Mouse (Mus musculus) embryonic facial prominence, embryonic 14.5 days (tissue): ENCODE results near the gene Tex45. TPM values are rescaled to one million over a fixed set of nuclear protein-coding genes. Genes with fewer than 3 reads are reported as not detected.

ENCODE experiments used
- ATAC-seq: fragments of 200-750 bp; cut with Nextera tagmentation; 2 replicates; pipeline ENCODE4 v1.8.0; 2017; ENCODE audit warnings: low read depth, moderate number of reproducible peaks, moderate TSS enrichment
- DNase-seq: peaks from one replicate; pipeline ENCODE4 v3.0.0-alpha.2; 2015; ENCODE audit warnings: low spot score
- H3K27ac ChIP-seq: fragments of 300-500 bp; sonication (generic); replicated peaks from 2 replicates; pipeline ENCODE4 v1.5.1; 2014; ENCODE audit warnings: low read depth, mild to moderate bottlenecking, low read length, moderate library complexity
- H3K27me3 ChIP-seq: fragments of 300-500 bp; sonication (generic); replicated peaks from 2 replicates; pipeline ENCODE4 v1.6.1; 2014; ENCODE audit warnings: low read length; ENCODE audit not compliant: control insufficient read depth, insufficient read depth
- H3K36me3 ChIP-seq: fragments of 300-500 bp; sonication (generic); 2 replicates; pipeline ENCODE4 v1.6.1; 2014; ENCODE audit warnings: low read length, mixed read lengths; ENCODE audit not compliant: control insufficient read depth, insufficient read depth
- H3K4me1 ChIP-seq: fragments of 300-500 bp; sonication (generic); 2 replicates; pipeline ENCODE4 v1.6.1; 2014; ENCODE audit warnings: antibody characterized with exemption, low read length; ENCODE audit not compliant: control insufficient read depth, insufficient read depth
- H3K4me2 ChIP-seq: fragments of 300-500 bp; sonication (generic); 2 replicates; pipeline ENCODE4 v1.6.1; 2014; ENCODE audit warnings: low read depth, mild to moderate bottlenecking, low read length, moderate library complexity, mixed read lengths
- H3K4me3 ChIP-seq: fragments of 300-500 bp; sonication (generic); 2 replicates; pipeline ENCODE4 v1.5.1; 2014; ENCODE audit warnings: low read depth, mild to moderate bottlenecking, low read length
- H3K9ac ChIP-seq: fragments of 300-500 bp; sonication (generic); 2 replicates; pipeline ENCODE4 v1.6.1; 2014; ENCODE audit warnings: low read depth, mild to moderate bottlenecking, low read length, moderate library complexity, mixed read lengths
- H3K9me3 ChIP-seq: fragments of 300-500 bp; sonication (generic); 2 replicates; pipeline ENCODE4 v1.6.1; 2016; ENCODE audit warnings: low read length; ENCODE audit not compliant: control insufficient read depth
- WGBS: fragments of 180-500 bp; shearing (Covaris S2); extraction: QIAGEN DNeasy Blood & Tissue Kit; methylation state at CpG from one replicate; pipeline ENCODE4 v1.1.7; 2014; 5-methylcytosine and 5-hydroxymethylcytosine counted together
- polyA plus RNA-seq: library from polyadenylated mRNA; unstranded; fragments of >200 nt; fragmentation: Nextera tagmentation; extraction: Ambion mirVana; gene quantifications from 2 replicates; pipeline ENCODE4 v1.2.1, GENCODE M21; 2014

Tex45 gene
- polyA plus RNA-seq, 1 experiment from 2014 or later, result 0.18 TPM

DNA sequence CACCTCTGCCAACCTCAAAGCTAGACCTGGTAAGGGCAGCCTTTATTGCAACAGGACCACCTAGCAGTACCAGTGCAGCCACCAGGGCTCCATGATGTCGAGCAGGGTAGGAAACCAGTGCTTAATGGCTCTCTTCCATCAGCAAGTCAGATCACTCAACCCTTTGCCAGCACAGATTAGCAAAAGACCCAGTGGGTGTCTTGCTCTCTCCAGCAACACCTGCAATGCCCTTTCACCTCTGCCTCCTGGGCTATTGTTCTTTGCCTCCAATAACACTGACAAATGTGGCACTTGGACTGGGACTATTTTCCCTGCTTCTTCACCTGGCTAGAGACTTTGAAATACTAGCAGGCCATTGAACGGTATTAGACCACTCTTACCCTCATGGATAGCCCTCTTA, 21.4 kb upstream of the Tex45 start:
- WGBS, result 85% methylated on average over 2 of the region's 2 CpGs
- Histone ChIP-seq H3K36me3 (peaks cover 76% of the 10 kb centered on the region), H3K9me3 (no peaks in the 10 kb centered on the region), H3K4me1 (no peaks in the 10 kb centered on the region), H3K27me3 (no peaks in the 10 kb centered on the region), H3K4me2 (no peak overlapping the region), H3K4me3 (no peak overlapping the region), H3K9ac (no peak overlapping the region), H3K27ac (no peak overlapping the region)
- ATAC-seq, result no peak
- DNase-seq, result no peak

DNA sequence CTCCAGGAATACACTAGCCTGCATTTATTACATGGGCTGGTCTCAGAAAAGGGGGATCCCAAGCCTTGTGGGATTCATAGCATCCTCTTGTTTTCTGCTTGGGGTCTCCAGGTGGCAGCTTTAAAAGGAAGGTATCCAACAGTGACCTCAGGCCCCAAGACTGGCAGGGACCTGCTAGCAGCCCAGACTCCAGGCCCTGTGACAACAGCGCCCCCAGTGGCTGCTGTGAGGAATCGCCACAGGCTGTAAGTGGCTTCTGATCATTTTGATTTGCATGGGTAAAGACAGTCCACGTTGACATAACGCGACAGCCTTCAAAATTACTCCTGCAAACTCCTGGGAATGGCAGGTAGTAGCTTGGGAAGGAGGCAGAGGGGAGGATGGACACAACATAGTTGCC, 20.0 kb upstream of the Tex45 start:
- Histone ChIP-seq H3K4me2 (no peak overlapping the region), H3K27ac (no peak overlapping the region), H3K9ac (no peak overlapping the region), H3K4me1 (no peaks in the 10 kb centered on the region), H3K27me3 (no peaks in the 10 kb centered on the region), H3K9me3 (no peaks in the 10 kb centered on the region), H3K36me3 (peaks cover 85% of the 10 kb centered on the region), H3K4me3 (no peak overlapping the region)
- DNase-seq, result peak; percentile 54
- 32% methylated on average over 5 of the region's 5 CpGs for WGBS
- ATAC-seq, result no peak

GRCm38 (mm10) chr8:3451992-3452391, 18.7 kb upstream of the Tex45 start:
- Histone ChIP-seq H3K4me2 (no peak overlapping the region), H3K4me1 (no peaks in the 10 kb centered on the region), H3K27me3 (no peaks in the 10 kb centered on the region), H3K27ac (no peak overlapping the region), H3K9ac (no peak overlapping the region), H3K4me3 (no peak overlapping the region), H3K9me3 (no peaks in the 10 kb centered on the region), H3K36me3 (peaks cover 91% of the 10 kb centered on the region)
- ATAC-seq, result no peak
- no peak for DNase-seq
- 96% methylated on average over 25 of the region's 25 CpGs for WGBS

DNA sequence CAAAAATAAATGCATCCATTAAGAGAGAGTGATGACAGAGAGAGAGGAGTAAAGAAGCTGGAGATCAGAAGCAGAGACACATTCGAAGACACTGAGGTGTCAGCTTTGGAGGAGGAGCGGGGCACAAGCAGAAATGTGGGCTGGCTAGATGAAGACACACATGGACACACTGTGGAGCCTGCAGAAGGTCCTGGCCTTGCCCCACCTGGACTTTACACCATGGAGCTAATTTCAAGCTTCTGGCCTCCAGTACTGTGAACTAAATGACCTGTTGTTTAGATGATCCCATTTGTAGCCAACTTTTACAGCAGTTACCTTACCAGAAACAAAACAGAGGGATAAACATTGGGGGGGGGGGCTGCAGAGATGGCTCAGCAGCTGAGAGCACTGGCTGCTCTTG, 7.4 kb upstream of the Tex45 start:
- WGBS, result 85% methylated on average over 2 of the region's 2 CpGs
- ATAC-seq (no peak), DNase-seq (no peak)
- Histone ChIP-seq H3K4me2 (no peak overlapping the region), H3K4me1 (peaks cover 7% of the 10 kb centered on the region; the same call in 1 of the 2 replicates), H3K27me3 (no peaks in the 10 kb centered on the region), H3K9me3 (no peaks in the 10 kb centered on the region), H3K9ac (no peak overlapping the region), H3K27ac (no peak overlapping the region), H3K4me3 (no peak overlapping the region), H3K36me3 (peaks cover 10% of the 10 kb centered on the region)

GRCm38 (mm10) chr8:3464309-3464708, 6.4 kb upstream of the Tex45 start:
- no peak overlapping the region for H3K27ac ChIP-seq
- no peaks in the 10 kb centered on the region; the same call in 1 of the 2 replicates for H3K36me3 ChIP-seq
- no peak overlapping the region for H3K9ac ChIP-seq
- no peak overlapping the region for H3K4me2 ChIP-seq
- peak; percentile 54 for ATAC-seq
- no peak overlapping the region for H3K4me3 ChIP-seq
- no peaks in the 10 kb centered on the region for H3K9me3 ChIP-seq
- DNase-seq, result peak; percentile 81
- no peaks in the 10 kb centered on the region for H3K27me3 ChIP-seq
- H3K4me1 ChIP-seq, result peaks cover 7% of the 10 kb centered on the region; the same call in 1 of the 2 replicates
- 33% methylated on average over 5 of the region's 5 CpGs for WGBS

DNA sequence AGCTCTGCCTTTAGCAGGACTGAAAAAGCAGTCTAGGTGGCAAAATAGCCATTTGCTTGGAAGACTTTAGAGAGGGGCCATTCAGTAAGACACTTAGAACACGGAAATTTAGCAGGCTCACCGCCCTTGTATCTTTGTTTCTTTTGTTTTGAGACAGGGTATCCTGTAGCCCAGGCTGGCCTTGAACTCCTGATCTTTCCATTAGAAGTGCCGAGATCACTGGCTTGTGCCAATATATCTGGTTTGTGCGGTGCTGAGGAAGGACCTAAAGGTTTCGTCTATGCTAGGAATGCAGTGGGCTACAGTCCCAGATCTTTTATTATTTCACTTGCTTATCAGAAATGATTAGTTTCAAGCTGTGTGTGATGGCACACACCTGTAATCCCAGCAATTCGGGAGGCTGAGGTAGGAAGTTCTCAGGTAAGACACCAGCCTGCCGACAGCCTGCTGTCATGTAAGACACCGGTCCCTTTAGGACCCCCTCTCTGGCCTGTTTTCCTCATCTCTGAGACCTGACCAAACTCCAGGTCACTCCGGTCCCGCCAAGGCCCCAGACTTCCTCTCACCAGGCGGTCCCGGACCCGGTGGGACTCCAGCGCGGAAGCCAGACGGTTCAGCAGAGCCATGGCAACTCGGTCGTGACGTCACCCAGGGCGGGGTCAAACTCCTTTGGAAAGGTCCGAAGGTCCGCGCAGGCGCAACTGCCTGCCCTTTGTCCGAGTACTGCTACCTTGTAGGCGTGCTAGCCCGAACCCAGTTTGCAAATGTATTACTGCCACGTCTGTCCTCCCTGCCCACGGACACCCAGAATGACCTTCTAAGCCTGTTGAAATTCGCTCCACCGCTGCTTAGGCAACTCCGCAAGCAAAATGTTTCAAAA, 3.4 kb upstream of the Tex45 start, which contains the start of gene Pex11g:
TSS of gene Pex11g (minus strand) at position 675 of the 880 bp plus-strand sequence.
- Histone ChIP-seq H3K4me2 (peak within 1 kb of the TSS; percentile 72), H3K36me3 (no peaks in the 10 kb centered on the region; the same call in 1 of the 2 replicates), H3K27ac (peak within 1 kb of the TSS; percentile 68), H3K9ac (peak within 1 kb of the TSS; percentile 69), H3K4me1 (peaks cover 7% of the 10 kb centered on the region; the same call in 1 of the 2 replicates), H3K27me3 (no peaks in the 10 kb centered on the region), H3K4me3 (peak within 1 kb of the TSS; percentile 49), H3K9me3 (no peaks in the 10 kb centered on the region)
- 8% methylated on average over 32 of the region's 32 CpGs for WGBS
- ATAC-seq (peak; percentile 92), DNase-seq (peak; percentile 98)

GRCm38 (mm10) chr8:3467886-3468545, 2.6 kb upstream of the Tex45 start:
- no peaks in the 10 kb centered on the region for H3K9me3 ChIP-seq
- H3K27ac ChIP-seq, result peak overlapping the region; percentile 68
- no peaks in the 10 kb centered on the region; the same call in 1 of the 2 replicates for H3K36me3 ChIP-seq
- peaks cover 7% of the 10 kb centered on the region; the same call in 1 of the 2 replicates for H3K4me1 ChIP-seq
- H3K9ac ChIP-seq, result peak overlapping the region; percentile 69
- WGBS, result 77% methylated on average over 6 of the region's 9 CpGs
- ATAC-seq, result no peak; the same call in 1 of the 2 replicates
- H3K27me3 ChIP-seq, result no peaks in the 10 kb centered on the region
- no peak for DNase-seq
- peak overlapping the region; percentile 49 for H3K4me3 ChIP-seq
- peak overlapping the region; percentile 72 for H3K4me2 ChIP-seq

- Histone ChIP-seq H3K27ac (no peak overlapping the region), H3K9me3 (no peaks in the 10 kb centered on the region), H3K9ac (no peak overlapping the region), H3K4me1 (peaks cover 7% of the 10 kb centered on the region; the same call in 1 of the 2 replicates), H3K4me2 (no peak overlapping the region), H3K4me3 (no peak overlapping the region), H3K36me3 (no peaks in the 10 kb centered on the region), H3K27me3 (no peaks in the 10 kb centered on the region)
- ATAC-seq (no peak), DNase-seq (no peak)
- 97% methylated on average over 1 of the region's 1 CpGs for WGBS
Measured at GRCm38 (mm10) chr8:3468838-3469237, 1.8 kb upstream of the Tex45 start.
